Mouse (Mus musculus) T-helper 2 cell (primary cell): ENCODE results near the gene Npas3.

Source experiments
- in situ Hi-C: fragments of 300-600 bp; cut with MboI, MseI; formaldehyde crosslinking; loops from one replicate; pipeline ENCODE4 v1.15.1; 2025; ENCODE audit warnings: high pct_unique_total_duplicates

The Npas3 gene

GRCm38 (mm10) chr12:53587249-53587648, 338.8 kb downstream of the Npas3 start:
- in situ Hi-C loops, result no loop called here

GRCm38 (mm10) chr12:53587691-53588504, 339.4 kb downstream of the Npas3 start:
- in situ Hi-C loops, result no loop called here

GRCm38 (mm10) chr12:53589446-53589961, 341.0 kb downstream of the Npas3 start:
- in situ Hi-C loops, result no loop called here

- in situ Hi-C loops, result no loop called here
Observed at GRCm38 (mm10) chr12:53605661-53606060, 357.2 kb downstream of the Npas3 start.

GRCm38 (mm10) chr12:53612120-53612519, 363.6 kb downstream of the Npas3 start:
- in situ Hi-C loops, result no loop called here

- in situ Hi-C loops, result no loop called here
Observed at GRCm38 (mm10) chr12:53621271-53621670, 372.8 kb downstream of the Npas3 start.

GRCm38 (mm10) chr12:53623793-53624192, 375.3 kb downstream of the Npas3 start:
- in situ Hi-C loops, result no loop called here

GRCm38 (mm10) chr12:53624379-53625021, 376.0 kb downstream of the Npas3 start:
- in situ Hi-C loops, result no loop called here

GRCm38 (mm10) chr12:53629483-53630120, 381.1 kb downstream of the Npas3 start:
- in situ Hi-C loops, result no loop called here

GRCm38 (mm10) chr12:53630607-53631006, 382.1 kb downstream of the Npas3 start:
- in situ Hi-C loops, result no loop called here

GRCm38 (mm10) chr12:53631315-53632106, 383.0 kb downstream of the Npas3 start:
- in situ Hi-C loops, result no loop called here

GRCm38 (mm10) chr12:53638571-53638970, 390.1 kb downstream of the Npas3 start:
- in situ Hi-C loops, result no loop called here

- in situ Hi-C loops, result no loop called here
Observed at GRCm38 (mm10) chr12:53647282-53647681, 398.8 kb downstream of the Npas3 start.

GRCm38 (mm10) chr12:53656301-53656700, 407.8 kb downstream of the Npas3 start:
- in situ Hi-C loops, result no loop called here

GRCm38 (mm10) chr12:53664084-53664483, 415.6 kb downstream of the Npas3 start:
- in situ Hi-C loops, result no loop called here

- in situ Hi-C loops, result no loop called here
Observed at GRCm38 (mm10) chr12:53671846-53672245, 423.4 kb downstream of the Npas3 start.

- in situ Hi-C loops, result no loop called here
Observed at GRCm38 (mm10) chr12:53677091-53677630, 428.7 kb downstream of the Npas3 start.

GRCm38 (mm10) chr12:53678166-53678565, 429.7 kb downstream of the Npas3 start:
- in situ Hi-C loops, result no loop called here

GRCm38 (mm10) chr12:53679161-53679560, 430.7 kb downstream of the Npas3 start:
- in situ Hi-C loops, result no loop called here

- in situ Hi-C loops, result no loop called here
Observed at GRCm38 (mm10) chr12:53680501-53680900, 432.0 kb downstream of the Npas3 start.

GRCm38 (mm10) chr12:53682036-53682435, 433.6 kb downstream of the Npas3 start:
- in situ Hi-C loops, result no loop called here
